Mouse (Mus musculus): Measurements from ENCODE around the gene Oat.

Oat gene

DNA sequence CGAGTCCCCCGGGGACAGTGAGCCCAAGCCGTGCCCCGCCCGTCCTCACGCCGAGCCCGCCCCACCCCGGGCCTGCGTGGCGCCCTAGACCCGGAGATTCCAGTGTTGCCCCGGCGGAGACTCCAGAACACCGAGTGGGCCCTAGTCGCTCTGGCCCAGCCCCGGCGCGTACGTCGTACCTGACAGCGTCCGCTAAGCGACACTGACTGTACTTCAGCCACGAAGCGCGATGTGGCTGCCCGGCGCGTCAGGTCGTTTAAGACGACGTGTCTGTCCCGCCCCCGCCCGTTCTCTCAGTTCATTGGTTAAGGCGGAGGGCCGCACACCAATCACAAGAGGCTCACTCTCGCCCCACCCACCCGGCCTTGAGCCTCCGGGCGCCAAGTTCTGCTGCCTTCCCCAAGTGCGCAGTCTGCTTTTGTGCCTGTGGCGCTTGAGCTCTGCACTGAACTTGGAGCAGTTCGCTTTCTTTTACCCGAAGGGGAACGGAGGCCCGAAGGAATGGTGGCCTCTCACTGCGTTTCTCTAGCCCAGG lies at the start of gene Oat:
Gene Oat (minus strand): TSS at position 283 of the 535 bp plus-strand sequence.
- in situ Hi-C loops (cut with MboI; ENCODE audit: unreplicated experiment in 2 of 2): loop anchor here in 1 of 2 experiments (5.0 kb wide), 1 partner anchor 66 kb away; no protein-coding TSS in a partner anchor

DNA sequence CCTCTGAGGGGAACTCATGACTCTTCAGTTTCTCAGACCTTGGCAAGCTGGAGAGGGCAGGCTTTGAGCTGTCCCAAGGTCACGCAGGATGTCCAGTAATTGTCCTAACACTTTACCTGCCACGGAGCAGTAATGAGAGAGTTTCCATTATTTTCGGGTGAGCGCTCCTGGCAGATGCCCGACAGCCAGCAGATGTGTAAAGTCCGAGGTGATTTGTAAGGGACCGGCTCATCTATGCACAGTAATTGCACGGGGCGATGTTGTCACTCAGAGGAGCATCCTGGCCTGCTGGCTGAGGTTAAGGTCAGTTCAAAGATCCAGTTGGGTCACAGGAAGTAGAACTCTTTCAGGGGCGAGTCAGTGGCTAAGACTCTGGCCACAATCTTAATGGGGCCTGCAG lies 48.0 kb upstream of the Oat start:
- in situ Hi-C loops (cut with MboI; ENCODE audit: unreplicated experiment in 2 of 2): no loop called here

GRCm38 (mm10) chr7:132619975-132620918 lies 44.0 kb upstream of the Oat start:
- in situ Hi-C loops (cut with MboI; ENCODE audit: unreplicated experiment in 2 of 2): no loop called here

- in situ Hi-C loops (cut with MboI; ENCODE audit: unreplicated experiment in 2 of 2): no loop called here
Observed at GRCm38 (mm10) chr7:132619549-132619948, 43.4 kb upstream of the Oat start.

DNA sequence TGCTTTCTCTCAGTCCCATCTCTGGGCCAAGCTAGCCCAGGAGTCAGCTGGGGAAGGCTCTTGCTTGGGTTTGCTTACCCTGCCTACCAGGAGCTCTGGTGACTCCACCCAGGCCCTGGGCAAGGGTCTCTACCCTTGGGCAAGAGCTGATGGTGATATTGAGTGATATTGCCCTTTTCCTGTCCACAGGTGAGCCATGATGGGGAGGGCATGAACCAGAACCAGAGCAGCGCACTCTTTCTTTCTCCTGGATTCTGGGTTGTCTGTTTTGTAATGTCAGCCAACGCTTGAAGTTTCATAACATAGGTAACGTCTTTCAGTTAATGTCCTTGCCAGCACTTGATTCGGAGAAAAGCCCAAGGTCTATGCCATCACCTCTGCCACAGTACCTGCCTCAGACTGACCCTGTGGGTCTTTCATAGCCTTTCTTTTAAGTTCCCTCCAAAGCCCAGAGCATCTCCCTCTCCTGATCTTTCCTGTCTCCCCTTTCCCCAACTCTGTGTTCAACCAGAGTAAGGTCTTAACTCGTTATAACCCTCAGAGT lies 40.9 kb upstream of the Oat start:
- in situ Hi-C loops (cut with MboI; ENCODE audit: unreplicated experiment in 2 of 2): no loop called here

DNA sequence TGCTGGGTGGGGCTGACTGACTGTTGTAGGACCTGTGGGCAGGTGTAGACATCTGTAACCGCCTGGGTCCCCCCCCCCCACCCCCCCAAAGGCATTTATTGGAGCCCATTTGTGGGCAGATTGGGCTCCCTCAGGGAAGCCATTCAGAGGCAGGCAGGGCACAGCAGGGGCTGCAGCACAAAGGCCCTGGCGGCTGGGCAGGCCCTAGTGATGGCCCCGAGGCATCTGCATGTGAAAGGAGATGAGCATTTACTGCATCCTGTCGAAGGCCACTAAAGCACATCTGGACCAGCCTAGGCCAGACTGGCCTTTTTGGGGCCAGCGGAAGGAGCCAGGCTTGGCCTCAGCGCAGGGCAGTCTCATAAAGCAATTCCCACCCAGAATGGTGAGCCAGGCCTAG lies 40.2 kb upstream of the Oat start:
- in situ Hi-C loops (cut with MboI; ENCODE audit: unreplicated experiment in 2 of 2): no loop called here

- in situ Hi-C loops (cut with MboI; ENCODE audit: unreplicated experiment in 2 of 2): no loop called here
Observed at GRCm38 (mm10) chr7:132615346-132615745, 39.1 kb upstream of the Oat start.

- in situ Hi-C loops (cut with MboI; ENCODE audit: unreplicated experiment in 2 of 2): no loop called here
Observed at GRCm38 (mm10) chr7:132611530-132611929, 35.3 kb upstream of the Oat start.

GRCm38 (mm10) chr7:132610468-132611318 lies 34.5 kb upstream of the Oat start, which contains the start of gene Lhpp:
Gene Lhpp, plus strand, starts transcription at chr7:132610638.
- in situ Hi-C loops (cut with MboI; ENCODE audit: unreplicated experiment in 2 of 2): no loop called here

DNA sequence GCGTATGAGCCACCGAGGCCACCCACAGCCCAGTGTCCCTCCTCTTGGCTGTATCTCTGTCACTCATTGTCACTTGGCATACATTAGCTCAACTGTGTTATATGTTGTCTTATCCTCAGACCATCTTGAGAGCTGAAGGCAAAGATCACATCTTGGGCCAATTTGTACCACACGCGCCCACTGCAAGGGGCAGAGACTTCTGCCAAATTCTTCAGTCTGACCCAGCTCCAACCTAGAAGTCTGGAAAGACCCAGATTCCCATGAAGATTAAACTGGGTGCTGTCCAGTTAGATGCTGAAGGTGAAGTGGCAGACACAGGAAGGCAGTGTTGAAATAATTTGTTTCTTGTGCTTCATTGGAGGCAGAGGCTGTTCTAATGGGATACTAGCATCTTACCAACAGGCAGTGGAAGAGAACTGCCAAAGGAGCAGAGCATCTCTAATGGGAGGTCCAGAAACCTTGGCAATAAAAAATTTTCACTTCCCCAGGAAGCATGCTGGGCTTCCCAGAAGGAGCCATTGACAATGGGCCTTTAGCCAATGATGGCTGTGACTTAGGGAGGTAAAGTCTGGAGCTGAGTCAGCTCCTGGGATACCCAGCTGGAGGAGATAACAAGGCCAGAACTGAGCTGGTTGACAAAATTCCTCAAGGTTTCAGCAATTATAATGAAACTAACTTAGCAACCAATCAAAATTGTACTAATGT lies 32.3 kb upstream of the Oat start:
- in situ Hi-C loops (cut with MboI; ENCODE audit: unreplicated experiment in 2 of 2): no loop called here

- in situ Hi-C loops (cut with MboI; ENCODE audit: unreplicated experiment in 2 of 2): no loop called here
Observed at GRCm38 (mm10) chr7:132605689-132606088, 29.5 kb upstream of the Oat start.

DNA sequence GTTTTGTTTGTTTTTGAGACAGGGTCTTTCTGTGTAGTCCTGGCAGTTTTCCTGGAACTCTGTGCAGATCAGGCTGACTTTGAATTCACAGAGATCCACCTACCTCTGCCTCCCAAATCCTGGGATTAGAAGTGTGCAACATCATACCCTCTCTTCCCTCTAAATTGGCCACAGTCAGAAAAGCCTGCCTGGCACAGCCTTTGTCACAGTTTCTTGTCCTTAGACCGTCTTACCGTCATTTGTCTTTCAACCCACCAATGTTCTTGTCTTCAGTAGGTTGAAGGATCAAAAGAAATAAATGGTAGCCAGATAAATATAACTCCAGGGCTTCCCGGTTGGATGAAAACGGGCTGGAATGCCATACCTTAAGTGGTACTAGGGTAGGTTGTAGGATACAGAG lies 28.5 kb upstream of the Oat start:
- in situ Hi-C loops (cut with MboI; ENCODE audit: unreplicated experiment in 2 of 2): no loop called here

DNA sequence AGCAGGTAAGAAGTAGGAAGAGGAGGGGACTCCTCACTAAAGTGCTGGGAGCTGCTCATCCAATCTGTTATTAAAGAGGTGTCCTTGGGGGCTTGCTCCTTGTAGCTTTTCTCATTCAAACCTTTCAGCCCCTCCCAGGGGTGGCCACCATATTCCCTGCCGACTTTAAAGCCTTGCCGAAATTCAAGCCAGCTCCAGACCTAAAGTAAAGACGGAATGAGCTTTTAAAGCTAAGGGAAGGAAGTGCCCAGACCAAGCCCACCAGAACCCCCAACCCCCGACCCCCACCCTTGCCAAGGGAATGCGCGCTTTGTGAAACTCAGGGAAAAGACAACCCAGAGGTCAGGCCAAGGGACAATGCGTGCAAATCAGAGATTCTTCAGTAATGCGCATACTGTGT lies 24.7 kb upstream of the Oat start:
- in situ Hi-C loops (cut with MboI; ENCODE audit: unreplicated experiment in 2 of 2): no loop called here

DNA sequence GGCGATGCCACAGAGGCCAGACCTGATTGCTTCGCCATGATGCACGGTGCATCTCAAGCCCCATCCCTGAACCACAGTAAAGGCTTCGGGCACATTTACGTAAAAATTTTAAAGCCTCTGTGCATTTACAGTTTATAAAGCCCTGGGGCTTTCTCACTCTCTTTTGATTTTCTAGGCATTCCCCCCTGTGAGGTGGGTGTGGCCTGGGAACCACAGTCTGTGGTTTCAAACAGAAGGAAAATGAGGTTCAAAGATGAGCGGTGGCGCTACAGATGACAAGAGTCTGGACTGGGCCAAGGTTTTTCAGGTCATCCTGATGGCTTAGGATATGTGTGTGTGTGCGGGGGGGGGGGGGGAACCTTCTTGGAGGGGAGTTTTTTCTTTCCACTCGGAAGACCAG lies 23.8 kb upstream of the Oat start:
- in situ Hi-C loops (cut with MboI; ENCODE audit: unreplicated experiment in 2 of 2): no loop called here

GRCm38 (mm10) chr7:132599071-132599975 lies 23.1 kb upstream of the Oat start, which contains the start of gene Nkx1-2:
Gene Nkx1-2, minus strand, starts transcription at chr7:132599637.
- in situ Hi-C loops (cut with MboI; ENCODE audit: unreplicated experiment in 2 of 2): no loop called here

GRCm38 (mm10) chr7:132597251-132598041 lies 21.2 kb upstream of the Oat start:
- in situ Hi-C loops (cut with MboI; ENCODE audit: unreplicated experiment in 2 of 2): no loop called here

- in situ Hi-C loops (cut with MboI; ENCODE audit: unreplicated experiment in 2 of 2): no loop called here
Observed at GRCm38 (mm10) chr7:132596557-132597250, 20.5 kb upstream of the Oat start.

DNA sequence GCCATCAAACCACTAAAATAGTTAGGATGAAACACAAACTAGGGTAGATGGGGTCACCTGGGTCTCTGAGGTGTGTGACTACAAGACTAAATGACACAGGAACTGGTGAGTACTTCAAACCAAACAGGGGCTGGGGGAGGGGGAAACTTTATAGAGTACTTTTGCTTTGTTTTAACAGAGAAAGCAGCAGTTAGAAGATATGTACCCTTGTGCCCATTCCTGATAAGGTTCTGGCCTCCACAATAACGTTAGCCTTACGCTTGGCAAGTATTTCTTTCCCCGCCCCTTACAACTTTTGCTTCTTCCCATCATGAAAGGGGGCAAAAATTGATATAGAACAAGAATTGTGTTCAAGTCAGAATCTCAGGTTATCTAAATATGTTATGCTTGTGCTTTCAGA lies 19.6 kb upstream of the Oat start:
- in situ Hi-C loops (cut with MboI; ENCODE audit: unreplicated experiment in 2 of 2): no loop called here
